Mouse (Mus musculus): ENCODE data around the gene Fam170b.

- TF ChIP-seq EP300 (IDR thresholded peaks at IDR 0.05; ENCODE audit: insufficient read depth, low read depth, low read length) (no peak), CTCF (IDR thresholded peaks at IDR 0.05) (no peak)
These were observed 21.3 kb upstream of the Fam170b start for GRCm38 (mm10) chr14:32812429-32812828.
